Comparison of ENCODE assay signal across 13 mouse cellular contexts in genomic region chr3:150352139-150352725, GRCm38 (mm10).
DNase-seq lines count a peak whose midpoint lies in the region; ATAC-seq lines count a peak whose summit lies in the region.
"Had no signal": no experiment of that assay in that cellular context is flagged by ENCODE, and none has a peak within 500 bp of the region (broad histone marks: within the 10 kb centered on the region; RNA-seq: fewer than 3 reads in every experiment).

No protein-coding gene starts in this region.

- no peak overlapping the region for H3K27ac ChIP-seq in forebrain, embryonic 12.5 days
- no peak overlapping the region for H3K27ac ChIP-seq in forebrain, embryonic 10.5 days
- no peak overlapping the region for H3K27ac ChIP-seq in forebrain, embryonic 13.5 days
- H3K27ac ChIP-seq in kidney, embryonic 14.5 days (ENCODE audit: low read depth, low read length) = no peak overlapping the region
- no peak overlapping the region for H3K27ac ChIP-seq in midbrain, embryonic 15.5 days
- H3K27ac ChIP-seq: embryonic facial prominence, embryonic 12.5 days; layer of hippocampus, adult 2 months; limb, embryonic 15.5 days; macrophage had no signal

- no peak overlapping the region for H3K4me3 ChIP-seq in forebrain, embryonic 12.5 days (replicated peaks)
- no peak overlapping the region for H3K4me3 ChIP-seq in forebrain, embryonic 10.5 days
- no peak overlapping the region for H3K4me3 ChIP-seq in forebrain, embryonic 13.5 days
- H3K4me3 ChIP-seq in kidney, embryonic 14.5 days (ENCODE audit: low read length) = no peak overlapping the region
- H3K4me3 ChIP-seq in midbrain, embryonic 15.5 days = no peak overlapping the region
- H3K4me3 ChIP-seq: embryonic facial prominence, embryonic 12.5 days; layer of hippocampus, adult 2 months; limb, embryonic 15.5 days had no signal

- WGBS in forebrain, embryonic 12.5 days = 22% methylated on average over 9 of the region's 9 CpGs
- WGBS in forebrain, embryonic 10.5 days = 26% methylated on average over 9 of the region's 9 CpGs
- WGBS in forebrain, embryonic 13.5 days = 16% methylated on average over 9 of the region's 9 CpGs
- 39% methylated on average over 9 of the region's 9 CpGs for WGBS in kidney, embryonic 14.5 days
- 19% methylated on average over 9 of the region's 9 CpGs for WGBS in midbrain, embryonic 15.5 days

- H3K27me3 ChIP-seq in forebrain, embryonic 12.5 days = no peaks in the 10 kb centered on the region
- no peaks in the 10 kb centered on the region for H3K27me3 ChIP-seq in forebrain, embryonic 10.5 days (ENCODE audit: poor library complexity, severe bottlenecking)
- H3K27me3 ChIP-seq in forebrain, embryonic 13.5 days = no peaks in the 10 kb centered on the region
- H3K27me3 ChIP-seq in kidney, embryonic 14.5 days (ENCODE audit: control insufficient read depth, insufficient read depth, low read length) = no peaks in the 10 kb centered on the region
- H3K27me3 ChIP-seq in midbrain, embryonic 15.5 days (replicated peaks) = no peaks in the 10 kb centered on the region
- H3K27me3 ChIP-seq: embryonic facial prominence, embryonic 12.5 days; limb, embryonic 15.5 days; Patski had no signal

- H3K4me2 ChIP-seq in forebrain, embryonic 12.5 days = no peak overlapping the region
- no peak overlapping the region for H3K4me2 ChIP-seq in forebrain, embryonic 13.5 days
- H3K4me2 ChIP-seq in kidney, embryonic 14.5 days (replicated peaks; ENCODE audit: low read depth, low read length) = no peak overlapping the region
- H3K4me2 ChIP-seq in midbrain, embryonic 15.5 days = no peak overlapping the region
- H3K4me2 ChIP-seq: embryonic facial prominence, embryonic 12.5 days; limb, embryonic 15.5 days had no signal

- DNase-seq in forebrain, embryonic 10.5 days (ENCODE audit: extremely low spot score, low spot score) = no peak
- DNase-seq in ovary, adult 18-20 months (ENCODE audit: low spot score) = no peak
- no peak for DNase-seq in thymus, adult 18-20 months
- DNase-seq in left cerebral cortex, adult 8-10 months (ENCODE audit: low spot score in 2 of 2) = no peak

- no peaks in the 10 kb centered on the region for H3K36me3 ChIP-seq in forebrain, embryonic 12.5 days (replicated peaks)
- no peaks in the 10 kb centered on the region for H3K36me3 ChIP-seq in forebrain, embryonic 10.5 days (replicated peaks)
- no peaks in the 10 kb centered on the region for H3K36me3 ChIP-seq in forebrain, embryonic 13.5 days (ENCODE audit: poor library complexity, severe bottlenecking)
- H3K36me3 ChIP-seq in kidney, embryonic 14.5 days (ENCODE audit: control insufficient read depth, insufficient read depth, low read length) = no peaks in the 10 kb centered on the region
- no peaks in the 10 kb centered on the region for H3K36me3 ChIP-seq in midbrain, embryonic 15.5 days (replicated peaks)
- H3K36me3 ChIP-seq: embryonic facial prominence, embryonic 12.5 days; limb, embryonic 15.5 days had no signal

- ATAC-seq in forebrain, embryonic 12.5 days (ENCODE audit: low FRiP score) = peak; percentile 60; the same call in 1 of the 2 replicates
- peak; percentile 74 for ATAC-seq in forebrain, embryonic 13.5 days
- peak; percentile 68 for ATAC-seq in kidney, embryonic 14.5 days (ENCODE audit: low FRiP score, low TSS enrichment)
- ATAC-seq in midbrain, embryonic 15.5 days (replicated peaks) = peak; percentile 58; the same call in 1 of the 2 replicates
- ATAC-seq: Patski had no signal

- H3K9ac ChIP-seq in forebrain, embryonic 12.5 days = no peak overlapping the region
- no peak overlapping the region for H3K9ac ChIP-seq in forebrain, embryonic 13.5 days
- no peak overlapping the region for H3K9ac ChIP-seq in kidney, embryonic 14.5 days (ENCODE audit: low read depth, low read length)
- no peak overlapping the region for H3K9ac ChIP-seq in midbrain, embryonic 15.5 days
- H3K9ac ChIP-seq: embryonic facial prominence, embryonic 12.5 days; limb, embryonic 15.5 days had no signal

- no peaks in the 10 kb centered on the region for H3K4me1 ChIP-seq in forebrain, embryonic 12.5 days
- peaks cover 16% of the 10 kb centered on the region for H3K4me1 ChIP-seq in forebrain, embryonic 10.5 days
- H3K4me1 ChIP-seq in forebrain, embryonic 13.5 days = peaks cover 4% of the 10 kb centered on the region; the same call in 1 of the 2 replicates
- no peaks in the 10 kb centered on the region for H3K4me1 ChIP-seq in kidney, embryonic 14.5 days (ENCODE audit: control insufficient read depth, insufficient read depth, low read length)
- H3K4me1 ChIP-seq in midbrain, embryonic 15.5 days = peaks cover 3% of the 10 kb centered on the region; the same call in 1 of the 2 replicates
- H3K4me1 ChIP-seq: limb, embryonic 15.5 days had no signal

- H3K9me3 ChIP-seq in forebrain, embryonic 12.5 days = no peaks in the 10 kb centered on the region
- H3K9me3 ChIP-seq in forebrain, embryonic 10.5 days = no peaks in the 10 kb centered on the region
- H3K9me3 ChIP-seq in forebrain, embryonic 13.5 days (replicated peaks) = no peaks in the 10 kb centered on the region
- H3K9me3 ChIP-seq in kidney, embryonic 14.5 days (ENCODE audit: control insufficient read depth, low read length) = no peaks in the 10 kb centered on the region
- no peaks in the 10 kb centered on the region for H3K9me3 ChIP-seq in midbrain, embryonic 15.5 days
- H3K9me3 ChIP-seq: embryonic facial prominence, embryonic 12.5 days; limb, embryonic 15.5 days had no signal
